Mouse (Mus musculus): ENCODE data around the gene Zmym2.

GRCm38 (mm10) chr14:56969653-56970052, 83.2 kb downstream of the Zmym2 start:
- no peak for TF ChIP-seq POLR2AphosphoS2 (IDR thresholded peaks at IDR 0.05; ENCODE audit: insufficient read length, low read depth)
- TF ChIP-seq POLR2A (IDR thresholded peaks at IDR 0.05; ENCODE audit: insufficient read length, low read depth): no peak
- no peak for TF ChIP-seq USF1 (IDR thresholded peaks at IDR 0.05; ENCODE audit: low read depth)
- TF ChIP-seq MYOG (IDR thresholded peaks at IDR 0.05; ENCODE audit: control insufficient read depth in 1 of 3, insufficient read depth in 1 of 3, insufficient read length in 2 of 3, low read depth in 2 of 3): no peak
- TF ChIP-seq CEBPB (IDR thresholded peaks at IDR 0.05; ENCODE audit: insufficient read depth, poor library complexity, severe bottlenecking): no peak
- no peak for TF ChIP-seq MYOD1 (IDR thresholded peaks at IDR 0.05; ENCODE audit: control insufficient read depth in 1 of 3, insufficient read length in 2 of 3, low read depth in 2 of 3)

Data from myocyte (in vitro differentiated cells).